In genomic region chr5:52920251-52920650, GRCm38 (mm10) we compare ENCODE assay signal across 17 mouse cellular contexts.
"Had no signal": no experiment of that assay in that cellular context is flagged by ENCODE, and none has a peak within 500 bp of the region (broad histone marks: within the 10 kb centered on the region; RNA-seq: fewer than 3 reads in every experiment).

No protein-coding gene starts in this region.

- ATAC-seq: inflammation-experienced regulatory T-cells, adult 6 months; intestine, embryonic 16.5 days; liver, embryonic 12.5 days; midbrain, embryonic 13.5 days; midbrain, embryonic 16.5 days had no signal

- H3K27ac ChIP-seq: limb, embryonic 10.5 days; limb, embryonic 13.5 days; liver, embryonic 12.5 days; liver, embryonic 15.5 days; macrophage; midbrain, embryonic 13.5 days; stomach, postnatal 0 days had no signal

- H3K4me1 ChIP-seq: limb, embryonic 10.5 days; liver, embryonic 12.5 days; liver, embryonic 15.5 days; midbrain, embryonic 13.5 days had no signal

- H3K9ac ChIP-seq: limb, embryonic 13.5 days; liver, embryonic 12.5 days; liver, embryonic 15.5 days; midbrain, embryonic 13.5 days had no signal

- H3K4me2 ChIP-seq: limb, embryonic 13.5 days; liver, embryonic 12.5 days; liver, embryonic 15.5 days; midbrain, embryonic 13.5 days had no signal

- H3K36me3 ChIP-seq: limb, embryonic 10.5 days; limb, embryonic 13.5 days; liver, embryonic 12.5 days; liver, embryonic 15.5 days; midbrain, embryonic 13.5 days had no signal

- H3K27me3 ChIP-seq: limb, embryonic 13.5 days; liver, embryonic 12.5 days; liver, embryonic 15.5 days; midbrain, embryonic 13.5 days had no signal

- H3K9me3 ChIP-seq: limb, embryonic 10.5 days; limb, embryonic 13.5 days; liver, embryonic 12.5 days; liver, embryonic 15.5 days; midbrain, embryonic 13.5 days had no signal

- H3K4me3 ChIP-seq: limb, embryonic 10.5 days; limb, embryonic 13.5 days; liver, embryonic 12.5 days; liver, embryonic 15.5 days; midbrain, embryonic 13.5 days had no signal

- DNase-seq: kidney, adult 18-20 months; kidney, adult 9 months; kidney, postnatal 14 days; kidney, postnatal 4 days; liver; thymus, adult 2 months; thymus, postnatal 25 days had no signal
